Mouse (Mus musculus) hindbrain, postnatal 0 days (tissue): ENCODE data around the gene Tmem186. TPM values are rescaled to one million over a fixed set of nuclear protein-coding genes. Genes with fewer than 3 reads are reported as not detected.

Experiments used
- ATAC-seq: fragments of 200-750 bp; cut with Nextera tagmentation; 2 replicates; pipeline ENCODE4 v1.8.0; 2017; ENCODE audit warnings: mild to moderate bottlenecking, moderate TSS enrichment, moderate library complexity
- DNase-seq: peaks from one replicate; pipeline ENCODE4 v3.0.0-alpha.2; 2015; ENCODE audit warnings: low spot score
- H3K27ac ChIP-seq: fragments of 300-500 bp; sonication (generic); 2 replicates; pipeline ENCODE4 v1.5.1; 2014; ENCODE audit warnings: mild to moderate bottlenecking
- H3K27me3 ChIP-seq: fragments of 300-500 bp; sonication (generic); 2 replicates; pipeline ENCODE4 v1.6.1; 2014; ENCODE audit warnings: low read length, mixed read lengths; ENCODE audit not compliant: insufficient read depth
- H3K36me3 ChIP-seq: fragments of 300-500 bp; sonication (generic); 2 replicates; pipeline ENCODE4 v1.6.1; 2014; ENCODE audit warnings: low read length, mixed read lengths; ENCODE audit not compliant: insufficient read depth
- H3K4me1 ChIP-seq: fragments of 300-500 bp; sonication (generic); 2 replicates; pipeline ENCODE4 v1.6.1; 2014; ENCODE audit warnings: antibody characterized with exemption, low read length, mixed read lengths; ENCODE audit not compliant: insufficient read depth
- H3K4me2 ChIP-seq: fragments of 300-500 bp; sonication (generic); 2 replicates; pipeline ENCODE4 v1.6.1; 2014; ENCODE audit warnings: low read depth, mild to moderate bottlenecking, low read length, moderate library complexity, mixed read lengths
- H3K4me3 ChIP-seq: fragments of 300-500 bp; sonication (generic); 2 replicates; pipeline ENCODE4 v1.5.1; 2014; ENCODE audit warnings: low read length
- H3K9ac ChIP-seq: fragments of 300-500 bp; sonication (generic); replicated peaks from 2 replicates; pipeline ENCODE4 v1.6.1; 2014; ENCODE audit warnings: mild to moderate bottlenecking, low read length, moderate library complexity, mixed read lengths
- H3K9me3 ChIP-seq: fragments of 300-500 bp; sonication (generic); 2 replicates; pipeline ENCODE4 v1.6.1; 2016; ENCODE audit warnings: low read length, mixed read lengths
- CTCF ChIP-seq: IDR thresholded peaks from 2 replicates; pipeline ENCODE4 v1.5.1; 2016; ENCODE audit warnings: antibody characterized with exemption, control low read depth, low read depth
- WGBS: fragments of 180-500 bp; shearing (Covaris S2); extraction: QIAGEN DNeasy Blood & Tissue Kit; methylation state at CpG from one replicate; pipeline ENCODE4 v1.1.7; 2014; 5-methylcytosine and 5-hydroxymethylcytosine counted together
- polyA plus RNA-seq: library from polyadenylated mRNA; unstranded; fragments of >200 nt; fragmentation: Nextera tagmentation; extraction: Ambion mirVana; gene quantifications from 2 replicates; pipeline ENCODE4 v1.2.1, GENCODE M21; 2015
- total RNA-seq: library from RNA; depleted of rRNA; stranded (reverse); fragments of >200 nt; gene quantifications from 2 replicates; pipeline ENCODE4 v1.2.3, GENCODE M21; 2014; rRNA removed

Gene Tmem186
- total RNA-seq (18.9 and 19.1 TPM in 2 replicates), polyA plus RNA-seq (14.5 and 15.7 TPM in 2 replicates)

DNA sequence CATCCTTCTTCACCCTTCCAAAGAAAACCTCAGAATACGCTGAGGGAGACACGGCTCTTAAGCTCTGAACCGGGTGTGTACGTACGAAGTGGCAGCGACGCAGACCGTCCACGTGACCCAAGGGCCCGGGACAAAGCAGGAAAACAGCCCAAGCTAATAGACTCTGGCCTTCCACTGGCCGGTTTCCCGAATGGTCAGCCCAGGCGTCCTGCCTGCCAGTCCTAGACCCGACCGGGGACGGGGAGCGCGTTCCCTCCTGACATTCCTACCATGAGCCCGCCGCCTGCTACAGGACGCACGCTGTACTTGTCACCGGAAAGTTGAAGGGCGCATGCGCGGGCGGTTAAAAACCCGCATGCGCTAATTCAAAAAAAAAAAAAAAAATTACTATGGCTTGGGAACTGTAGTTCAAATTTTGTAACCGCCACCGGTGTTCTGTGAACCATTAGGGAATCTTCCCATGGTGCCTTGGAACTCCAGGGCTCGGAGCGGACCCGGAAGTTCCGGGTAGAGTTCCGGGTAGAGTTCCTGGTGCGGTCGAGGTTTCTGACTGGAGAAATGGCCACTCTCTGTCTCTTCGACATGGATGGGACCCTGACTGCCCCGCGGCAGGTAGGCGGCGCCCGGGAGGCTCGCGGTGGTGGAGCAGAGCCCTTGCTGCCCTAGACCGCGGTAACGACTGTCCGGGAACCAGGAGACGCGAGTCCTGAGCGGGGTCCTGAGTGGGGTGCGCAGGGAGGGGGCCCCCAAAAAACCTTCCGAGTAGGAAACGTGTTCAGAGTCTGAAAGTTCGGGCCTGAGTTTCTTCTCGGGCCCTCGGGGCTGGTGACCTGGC, at the start of gene Tmem186, which contains the start of gene Pmm2:
Gene Tmem186, minus strand, starts transcription at position 496 of the 835 bp plus-strand sequence.
Gene Pmm2, plus strand, starts transcription at position 458 of the 835 bp plus-strand sequence.
- peak within 1 kb of the TSS; percentile 92 for H3K4me2 ChIP-seq
- H3K9ac ChIP-seq = peak within 1 kb of the TSS; percentile 59
- no peaks in the 10 kb centered on the region for H3K27me3 ChIP-seq
- ATAC-seq = peak; percentile 96
- H3K4me3 ChIP-seq = peak within 1 kb of the TSS; percentile 73
- WGBS = under 1% methylated on average over 59 of the region's 59 CpGs
- H3K36me3 ChIP-seq = peaks cover 5% of the 10 kb centered on the region; the same call in 1 of the 2 replicates
- H3K27ac ChIP-seq = peak within 1 kb of the TSS; percentile 88
- peaks cover 15% of the 10 kb centered on the region for H3K4me1 ChIP-seq
- peak; percentile 97 for DNase-seq
- no peaks in the 10 kb centered on the region for H3K9me3 ChIP-seq
- peak; percentile 43 for TF ChIP-seq CTCF

- no peaks in the 10 kb centered on the region for H3K9me3 ChIP-seq
- no peak for DNase-seq
- H3K27ac ChIP-seq = 0 out of 2 replicates have a peak overlapping the region, but pooled peaks have one; percentile 27
- H3K27me3 ChIP-seq = no peaks in the 10 kb centered on the region
- no peak overlapping the region for H3K9ac ChIP-seq
- 64% methylated on average over 11 of the region's 11 CpGs for WGBS
- no peaks in the 10 kb centered on the region for H3K4me1 ChIP-seq
- peaks cover 23% of the 10 kb centered on the region for H3K36me3 ChIP-seq
- H3K4me2 ChIP-seq = no peak overlapping the region
- peak; percentile 24; the same call in 1 of the 2 replicates for ATAC-seq
- H3K4me3 ChIP-seq = no peak overlapping the region
- no peak for TF ChIP-seq CTCF
These were observed 49.5 kb upstream of the Tmem186 start for GRCm38 (mm10) chr16:8686871-8687535.

- peak; percentile 65 for ATAC-seq
These were observed 48.8 kb upstream of the Tmem186 start for GRCm38 (mm10) chr16:8686121-8686870.

DNA sequence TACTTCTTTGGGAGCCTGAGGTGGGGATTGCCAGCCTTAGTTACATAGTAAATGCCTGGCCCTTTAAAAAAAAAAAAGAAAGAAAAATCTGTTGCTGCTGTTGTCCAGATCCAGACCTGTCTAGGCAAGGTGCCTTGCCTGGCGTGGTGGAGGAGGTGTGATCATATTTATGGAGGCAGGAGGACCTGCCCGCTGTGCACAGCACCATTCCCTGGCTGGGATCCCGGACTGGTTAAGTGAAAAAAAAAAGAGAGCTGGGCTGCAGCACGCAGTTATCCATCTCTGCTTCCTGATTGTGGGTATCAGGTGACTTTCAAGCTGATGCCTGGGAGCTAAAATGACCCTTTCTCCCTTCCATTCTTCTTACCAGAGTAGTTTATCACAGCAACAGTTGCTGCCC, 47.6 kb upstream of the Tmem186 start:
- Histone ChIP-seq H3K27me3 (no peaks in the 10 kb centered on the region), H3K4me3 (no peak overlapping the region), H3K4me2 (no peak overlapping the region), H3K9me3 (no peaks in the 10 kb centered on the region), H3K9ac (no peak overlapping the region), H3K36me3 (peaks cover 9% of the 10 kb centered on the region), H3K27ac (no peak overlapping the region), H3K4me1 (no peaks in the 10 kb centered on the region)
- no peak for DNase-seq
- ATAC-seq = no peak
- WGBS = 61% methylated on average over 4 of the region's 4 CpGs
- TF ChIP-seq CTCF = no peak

More at GRCm38 (mm10) chr16:8686121-8686870, 48.8 kb upstream of the Tmem186 start:
- no peak overlapping the region for H3K4me2 ChIP-seq
- no peak overlapping the region for H3K4me3 ChIP-seq
- peak overlapping the region; percentile 27; the same call in 1 of the 2 replicates for H3K27ac ChIP-seq
- no peaks in the 10 kb centered on the region for H3K4me1 ChIP-seq
- peak; percentile 96 for TF ChIP-seq CTCF
- H3K9me3 ChIP-seq = no peaks in the 10 kb centered on the region
- DNase-seq = peak; percentile 86
- 49% methylated on average over 7 of the region's 7 CpGs for WGBS
- H3K27me3 ChIP-seq = no peaks in the 10 kb centered on the region
- no peak overlapping the region for H3K9ac ChIP-seq
- H3K36me3 ChIP-seq = peaks cover 16% of the 10 kb centered on the region

GRCm38 (mm10) chr16:8680470-8680869, 43.0 kb upstream of the Tmem186 start, which contains the start of gene Gm5767:
Gm5767 (plus strand) TSS chr16:8680770.
- H3K9ac ChIP-seq = no peak within 1 kb of the TSS
- no peaks in the 10 kb centered on the region for H3K27me3 ChIP-seq
- DNase-seq (no peak), ATAC-seq (no peak)
- no peak within 1 kb of the TSS for H3K4me2 ChIP-seq
- no peak within 1 kb of the TSS for H3K4me3 ChIP-seq
- no peaks in the 10 kb centered on the region for H3K4me1 ChIP-seq
- H3K27ac ChIP-seq = no peak within 1 kb of the TSS
- peaks cover 4% of the 10 kb centered on the region; the same call in 1 of the 2 replicates for H3K36me3 ChIP-seq
- WGBS = 86% methylated on average over 5 of the region's 5 CpGs
- no peak for TF ChIP-seq CTCF
- no peaks in the 10 kb centered on the region for H3K9me3 ChIP-seq

GRCm38 (mm10) chr16:8679780-8680179, 42.3 kb upstream of the Tmem186 start:
- ATAC-seq (no peak), DNase-seq (no peak)
- no peak overlapping the region for H3K9ac ChIP-seq
- TF ChIP-seq CTCF = no peak
- 81% methylated on average over 3 of the region's 3 CpGs for WGBS
- H3K36me3 ChIP-seq = peaks cover 4% of the 10 kb centered on the region; the same call in 1 of the 2 replicates
- H3K9me3 ChIP-seq = no peaks in the 10 kb centered on the region
- no peak overlapping the region for H3K4me3 ChIP-seq
- no peak overlapping the region for H3K4me2 ChIP-seq
- H3K27me3 ChIP-seq = no peaks in the 10 kb centered on the region
- no peak overlapping the region for H3K27ac ChIP-seq
- no peaks in the 10 kb centered on the region for H3K4me1 ChIP-seq
